Mouse (Mus musculus): ENCODE results near the gene Ahsg.

- TF ChIP-seq CTCF (IDR thresholded peaks at IDR 0.05; ENCODE audit: low read depth, low read length): no peak
- TF ChIP-seq POLR2A (IDR thresholded peaks at IDR 0.05; ENCODE audit: insufficient read depth, low read length): no peak
Measured at GRCm38 (mm10) chr16:22888835-22889234, 2.2 kb upstream of the Ahsg start.

Data from ES-Bruce4 (cell line).